Mouse (Mus musculus) brain, embryonic 14.5 days (tissue): ENCODE measurements around the gene Crat.

Experiments used
- CTCF ChIP-seq: fragments of 200-500 bp; IDR thresholded peaks from 2 replicates; pipeline ENCODE4 v1.5.1; 2012; ENCODE audit warnings: inconsistent platforms, mild to moderate bottlenecking, moderate library complexity, borderline replicate concordance; ENCODE audit not compliant: insufficient read depth, insufficient read length; ENCODE audit errors: extremely low read depth
- POLR2A ChIP-seq: fragments of 200-500 bp; IDR thresholded peaks from 2 replicates; pipeline ENCODE4 v1.6.1; 2012; ENCODE audit warnings: mild to moderate bottlenecking, inconsistent platforms, borderline replicate concordance; ENCODE audit not compliant: poor library complexity, insufficient read depth, insufficient read length, severe bottlenecking; ENCODE audit errors: extremely low read depth

GRCm38 (mm10) chr2:30384814-30385213 lies 30.8 kb downstream of the Crat start:
- TF ChIP-seq POLR2A (no peak), CTCF (no peak)
